Mouse (Mus musculus) kidney, embryonic 14.5 days (tissue): ENCODE data around the gene Ggta1. TPM values are rescaled to one million over a fixed set of nuclear protein-coding genes. Genes with fewer than 3 reads are reported as not detected.

Experiments
- ATAC-seq: fragments of 200-750 bp; cut with Nextera tagmentation; 2 replicates; pipeline ENCODE4 v1.8.0; 2017; ENCODE audit warnings: moderate number of reproducible peaks, mild to moderate bottlenecking, moderate TSS enrichment, moderate library complexity; ENCODE audit not compliant: low FRiP score, low TSS enrichment
- H3K27ac ChIP-seq: fragments of 300-500 bp; sonication (generic); 2 replicates; pipeline ENCODE4 v1.5.1; 2014; ENCODE audit warnings: low read depth, mild to moderate bottlenecking, low read length, moderate library complexity, mixed read lengths
- H3K27me3 ChIP-seq: fragments of 300-500 bp; sonication (generic); 2 replicates; pipeline ENCODE4 v1.6.1; 2014; ENCODE audit warnings: mild to moderate bottlenecking, low read length; ENCODE audit not compliant: control insufficient read depth, insufficient read depth
- H3K36me3 ChIP-seq: fragments of 300-500 bp; sonication (generic); 2 replicates; pipeline ENCODE4 v1.6.1; 2014; ENCODE audit warnings: low read length, mixed read lengths; ENCODE audit not compliant: control insufficient read depth, insufficient read depth
- H3K4me1 ChIP-seq: fragments of 300-500 bp; sonication (generic); 2 replicates; pipeline ENCODE4 v1.6.1; 2014; ENCODE audit warnings: low read length, mixed read lengths; ENCODE audit not compliant: control insufficient read depth, insufficient read depth
- H3K4me2 ChIP-seq: fragments of 300-500 bp; sonication (generic); replicated peaks from 2 replicates; pipeline ENCODE4 v1.6.1; 2014; ENCODE audit warnings: low read depth, mild to moderate bottlenecking, low read length
- H3K4me3 ChIP-seq: fragments of 300-500 bp; sonication (generic); 2 replicates; pipeline ENCODE4 v1.5.1; 2014; ENCODE audit warnings: mild to moderate bottlenecking, low read length
- H3K9ac ChIP-seq: fragments of 300-500 bp; sonication (generic); 2 replicates; pipeline ENCODE4 v1.6.1; 2014; ENCODE audit warnings: low read depth, mild to moderate bottlenecking, low read length, moderate library complexity
- H3K9me3 ChIP-seq: fragments of 300-500 bp; sonication (generic); 2 replicates; pipeline ENCODE4 v1.6.1; 2016; ENCODE audit warnings: low read length; ENCODE audit not compliant: control insufficient read depth
- WGBS: fragments of 180-500 bp; shearing (Covaris S2); extraction: QIAGEN DNeasy Blood & Tissue Kit; methylation state at CpG from one replicate; pipeline ENCODE4 v1.1.7; 2014; 5-methylcytosine and 5-hydroxymethylcytosine counted together
- polyA plus RNA-seq: library from polyadenylated mRNA; unstranded; fragments of >200 nt; fragmentation: Nextera tagmentation; extraction: Ambion mirVana; gene quantifications from 2 replicates; pipeline ENCODE4 v1.2.1, GENCODE M21; 2014

Ggta1 gene
- polyA plus RNA-seq, 1 experiment from 2014 or later, result 21.5 TPM

DNA sequence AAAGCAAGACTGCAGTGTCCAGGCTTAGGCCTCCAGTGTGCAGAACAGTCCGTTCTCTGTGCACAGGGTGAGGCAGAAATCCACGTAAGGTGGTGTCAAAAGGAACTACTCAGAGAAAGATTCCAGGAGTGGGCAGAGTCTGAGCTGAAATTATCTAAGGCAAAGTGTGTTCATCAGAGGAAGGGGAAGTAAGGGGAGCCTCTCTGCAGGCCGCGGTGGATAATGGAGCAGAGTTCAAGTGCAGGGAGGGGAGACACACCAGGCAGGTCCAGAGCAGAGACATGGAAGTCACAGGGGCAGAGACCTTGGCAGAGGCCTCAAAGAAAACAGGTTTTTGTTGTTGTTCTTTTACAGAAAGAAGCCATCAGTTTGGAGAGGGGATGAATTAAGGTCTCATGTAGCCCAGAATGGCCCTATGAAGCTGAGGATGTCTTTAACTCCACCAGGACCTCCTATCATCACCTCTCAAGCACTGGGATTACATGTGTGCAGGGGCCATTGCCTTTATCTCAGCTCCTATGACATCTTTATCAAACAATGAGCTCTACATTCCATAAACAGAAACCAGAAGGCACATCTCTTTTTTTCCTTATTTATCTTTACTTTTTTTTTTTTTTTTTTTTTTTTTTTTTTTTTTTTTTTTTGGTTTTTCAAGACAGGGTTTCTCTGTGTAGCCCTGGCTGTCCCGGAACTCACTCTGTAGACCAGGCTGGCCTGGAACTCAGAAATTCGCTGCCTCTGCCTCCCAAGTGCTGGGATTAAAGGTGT, 42.7 kb upstream of the Ggta1 start:
- H3K4me3 ChIP-seq, result no peak overlapping the region
- no peaks in the 10 kb centered on the region for H3K27me3 ChIP-seq
- H3K9ac ChIP-seq, result no peak overlapping the region
- no peak overlapping the region for H3K27ac ChIP-seq
- 78% methylated on average over 6 of the region's 6 CpGs for WGBS
- no peak for ATAC-seq
- H3K9me3 ChIP-seq, result no peaks in the 10 kb centered on the region
- H3K4me2 ChIP-seq, result no peak overlapping the region
- H3K4me1 ChIP-seq, result peaks cover 37% of the 10 kb centered on the region
- no peaks in the 10 kb centered on the region for H3K36me3 ChIP-seq

GRCm38 (mm10) chr2:35504417-35504776, 41.4 kb upstream of the Ggta1 start:
- no peak for ATAC-seq
- H3K27me3 ChIP-seq, result no peaks in the 10 kb centered on the region
- 64% methylated on average over 7 of the region's 7 CpGs for WGBS
- H3K9ac ChIP-seq, result no peak overlapping the region
- peak overlapping the region; percentile 72; the same call in 1 of the 2 replicates for H3K27ac ChIP-seq
- H3K4me3 ChIP-seq, result no peak overlapping the region
- peaks cover 37% of the 10 kb centered on the region for H3K4me1 ChIP-seq
- H3K36me3 ChIP-seq, result no peaks in the 10 kb centered on the region
- no peak overlapping the region for H3K4me2 ChIP-seq
- H3K9me3 ChIP-seq, result no peaks in the 10 kb centered on the region

DNA sequence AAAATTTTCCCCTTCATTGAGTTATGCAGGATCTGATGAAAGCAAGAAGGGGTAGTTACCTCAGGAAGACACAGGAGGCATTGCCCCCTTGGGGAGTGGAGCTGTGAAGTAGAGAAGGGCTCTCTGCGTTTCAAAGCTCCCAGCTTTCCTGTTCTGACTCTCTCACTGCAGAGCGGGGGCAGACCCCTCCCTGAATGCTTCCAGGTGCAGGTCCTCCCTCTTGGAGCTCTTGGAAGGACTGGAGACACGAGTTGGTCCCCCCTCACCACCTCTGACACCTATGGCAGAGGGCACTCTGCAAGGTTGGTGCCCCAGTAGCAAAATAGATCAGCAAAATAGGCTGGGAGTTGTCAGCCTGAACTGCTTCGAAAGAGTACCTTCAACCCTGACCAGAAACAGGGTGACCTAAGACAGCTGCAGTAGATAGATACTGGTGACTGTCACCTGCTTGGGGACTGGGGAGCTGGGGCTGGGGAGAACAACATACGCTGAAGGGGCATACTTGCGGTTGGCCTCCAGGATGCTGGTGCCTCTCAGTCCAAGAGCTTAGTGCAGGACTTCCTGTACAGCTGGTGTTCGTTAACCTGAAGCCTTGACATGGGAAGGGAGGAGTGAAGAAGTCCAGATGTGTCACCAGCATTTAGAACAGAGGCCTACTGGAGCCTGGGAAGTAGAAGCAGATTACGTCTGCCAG, 40.8 kb upstream of the Ggta1 start:
- peak; percentile 65 for ATAC-seq

DNA sequence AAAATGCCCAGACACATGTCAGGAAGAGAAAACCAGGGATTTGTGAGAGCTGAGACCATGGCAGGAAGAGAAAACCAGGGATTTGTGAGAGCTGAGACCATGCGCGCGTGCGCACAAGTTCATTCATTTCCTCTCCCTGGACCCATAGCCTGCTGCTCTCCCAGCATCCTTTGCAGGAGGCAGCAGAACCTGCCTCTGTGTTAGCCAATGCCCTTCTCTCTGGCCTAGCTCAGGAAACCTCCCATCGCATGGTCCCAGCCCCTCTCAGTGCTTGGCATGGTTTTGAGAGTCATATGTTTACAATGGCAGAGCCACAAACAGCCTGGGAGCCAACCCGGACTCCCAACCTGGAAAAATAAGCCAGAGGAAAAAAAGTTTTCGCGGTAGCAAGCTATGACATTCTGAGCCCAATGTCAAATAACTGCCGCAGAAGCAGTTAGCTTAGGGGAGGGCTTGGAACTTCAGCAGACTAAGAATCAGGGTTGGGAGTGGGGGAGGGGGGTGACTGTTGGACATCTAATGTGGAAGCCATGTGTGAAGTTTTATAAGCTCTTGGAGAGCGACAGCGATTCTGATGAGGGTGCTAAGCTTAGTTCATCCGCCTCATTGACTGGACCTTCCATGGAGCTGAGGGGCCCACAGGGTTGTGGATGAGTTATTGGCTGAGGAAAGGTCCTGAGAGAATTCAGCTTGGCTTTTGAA, 40.1 kb upstream of the Ggta1 start:
- H3K27ac ChIP-seq, result peak overlapping the region; percentile 72; the same call in 1 of the 2 replicates
- H3K4me2 ChIP-seq, result no peak overlapping the region
- no peaks in the 10 kb centered on the region for H3K9me3 ChIP-seq
- H3K9ac ChIP-seq, result no peak overlapping the region
- WGBS, result 64% methylated on average over 12 of the region's 12 CpGs
- no peak overlapping the region for H3K4me3 ChIP-seq
- ATAC-seq, result 0 out of 2 replicates have a peak, but pooled peaks have one; percentile 18
- no peaks in the 10 kb centered on the region for H3K27me3 ChIP-seq
- no peaks in the 10 kb centered on the region for H3K36me3 ChIP-seq
- peaks cover 30% of the 10 kb centered on the region for H3K4me1 ChIP-seq

More for the DNA sequence above, 40.8 kb upstream of the Ggta1 start:
- no peaks in the 10 kb centered on the region for H3K27me3 ChIP-seq
- H3K9ac ChIP-seq, result no peak overlapping the region
- no peak overlapping the region for H3K4me2 ChIP-seq
- H3K36me3 ChIP-seq, result no peaks in the 10 kb centered on the region
- H3K4me3 ChIP-seq, result no peak overlapping the region
- WGBS, result 21% methylated on average over 8 of the region's 8 CpGs
- no peaks in the 10 kb centered on the region for H3K9me3 ChIP-seq
- peaks cover 36% of the 10 kb centered on the region for H3K4me1 ChIP-seq
- H3K27ac ChIP-seq, result peak overlapping the region; percentile 72

- Histone ChIP-seq H3K9ac (no peak overlapping the region), H3K27ac (no peak overlapping the region), H3K4me1 (peaks cover 30% of the 10 kb centered on the region), H3K4me2 (no peak overlapping the region), H3K27me3 (no peaks in the 10 kb centered on the region), H3K4me3 (no peak overlapping the region), H3K9me3 (no peaks in the 10 kb centered on the region), H3K36me3 (no peaks in the 10 kb centered on the region)
- ATAC-seq, result no peak
- 83% methylated on average over 3 of the region's 3 CpGs for WGBS
Measured at GRCm38 (mm10) chr2:35502561-35502960, 39.5 kb upstream of the Ggta1 start.

- Histone ChIP-seq H3K4me1 (peaks cover 31% of the 10 kb centered on the region), H3K9ac (no peak overlapping the region), H3K9me3 (no peaks in the 10 kb centered on the region), H3K27ac (no peak overlapping the region), H3K27me3 (no peaks in the 10 kb centered on the region), H3K36me3 (no peaks in the 10 kb centered on the region), H3K4me2 (no peak overlapping the region), H3K4me3 (no peak overlapping the region)
- ATAC-seq, result no peak
- WGBS, result 79% methylated on average over 7 of the region's 7 CpGs
Measured at GRCm38 (mm10) chr2:35499474-35499873, 36.4 kb upstream of the Ggta1 start.

DNA sequence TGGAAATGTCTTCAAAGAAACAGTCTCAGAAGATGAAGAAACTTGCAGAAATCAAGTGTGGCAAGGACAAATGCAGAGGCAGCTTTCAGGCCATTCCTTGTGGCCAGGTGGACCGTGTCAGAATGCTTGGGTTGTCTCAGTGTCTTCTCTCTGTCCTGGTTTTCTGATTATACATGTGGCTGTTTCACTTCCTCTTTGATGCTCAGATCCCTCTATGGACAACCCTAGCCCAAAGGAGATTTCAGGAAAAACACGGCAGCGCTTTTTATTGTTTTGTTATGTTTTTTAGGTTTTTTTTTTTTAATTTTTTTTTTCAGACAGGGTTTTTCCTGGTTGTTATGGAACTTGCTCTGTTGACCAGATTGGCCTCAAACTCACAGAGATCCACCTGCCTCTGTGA, 35.9 kb upstream of the Ggta1 start:
- no peaks in the 10 kb centered on the region for H3K36me3 ChIP-seq
- no peaks in the 10 kb centered on the region for H3K9me3 ChIP-seq
- H3K27ac ChIP-seq, result no peak overlapping the region
- no peak overlapping the region for H3K9ac ChIP-seq
- peaks cover 26% of the 10 kb centered on the region for H3K4me1 ChIP-seq
- 77% methylated on average over 3 of the region's 3 CpGs for WGBS
- ATAC-seq, result no peak
- no peaks in the 10 kb centered on the region for H3K27me3 ChIP-seq
- no peak overlapping the region for H3K4me2 ChIP-seq
- H3K4me3 ChIP-seq, result no peak overlapping the region

- no peak for ATAC-seq
- Histone ChIP-seq H3K9me3 (no peaks in the 10 kb centered on the region), H3K27ac (no peak overlapping the region), H3K4me2 (no peak overlapping the region), H3K9ac (no peak overlapping the region), H3K4me1 (peaks cover 16% of the 10 kb centered on the region), H3K36me3 (no peaks in the 10 kb centered on the region), H3K27me3 (no peaks in the 10 kb centered on the region), H3K4me3 (no peak overlapping the region)
- WGBS, result 89% methylated on average over 2 of the region's 2 CpGs
Measured at GRCm38 (mm10) chr2:35497662-35498196, 34.7 kb upstream of the Ggta1 start.
